Mouse (Mus musculus) lung, postnatal 14 days (tissue): ENCODE data around the gene Exoc6b.

Experiments
- DNase-seq: peaks from one replicate; pipeline ENCODE4 v3.0.0; 2021

The Exoc6b gene

GRCm38 (mm10) chr6:84875869-84876268 is 193.4 kb downstream of the Exoc6b start:
- no peak for DNase-seq

DNA sequence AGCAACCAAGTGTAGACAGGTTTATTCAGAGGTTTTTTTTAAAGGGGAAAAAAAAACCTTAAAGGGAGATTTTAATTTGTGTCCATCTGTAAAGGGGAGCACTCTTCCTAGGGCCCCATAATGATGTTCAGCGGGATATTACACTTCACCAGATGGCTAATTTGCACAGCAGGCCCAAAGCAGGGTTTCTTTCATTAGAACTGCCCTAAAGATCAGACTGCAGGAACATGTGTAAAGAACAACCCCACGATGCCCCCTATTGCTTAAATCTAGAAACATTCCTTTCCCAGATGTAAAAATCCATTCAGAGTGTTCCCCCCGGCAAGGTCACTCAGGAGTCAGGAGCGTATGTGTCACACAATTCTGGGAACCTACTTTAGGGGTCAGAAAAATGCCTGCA is 202.2 kb downstream of the Exoc6b start:
- DNase-seq = no peak

GRCm38 (mm10) chr6:84864625-84865024 is 204.7 kb downstream of the Exoc6b start:
- no peak for DNase-seq

- no peak for DNase-seq
These were observed 205.4 kb downstream of the Exoc6b start for GRCm38 (mm10) chr6:84863816-84864375.

DNA sequence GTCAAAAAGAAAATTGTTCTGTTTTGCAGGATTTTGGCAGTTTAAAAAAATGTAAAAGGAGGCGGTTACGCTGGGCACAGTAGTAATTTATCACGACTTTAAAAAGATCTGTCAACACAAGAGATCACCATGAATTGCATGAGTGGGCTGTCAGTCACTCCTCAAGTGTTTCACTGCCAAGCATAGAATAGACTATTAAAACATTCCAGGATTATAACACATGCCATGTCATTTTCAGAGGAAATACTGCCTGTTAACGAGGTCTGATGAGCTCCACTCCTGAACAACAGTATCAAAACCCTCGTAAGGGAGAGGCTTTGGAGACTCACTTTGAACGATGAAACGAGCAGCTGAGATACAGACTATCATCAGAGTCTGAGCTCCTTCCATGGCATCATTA is 223.6 kb downstream of the Exoc6b start:
- no peak for DNase-seq

DNA sequence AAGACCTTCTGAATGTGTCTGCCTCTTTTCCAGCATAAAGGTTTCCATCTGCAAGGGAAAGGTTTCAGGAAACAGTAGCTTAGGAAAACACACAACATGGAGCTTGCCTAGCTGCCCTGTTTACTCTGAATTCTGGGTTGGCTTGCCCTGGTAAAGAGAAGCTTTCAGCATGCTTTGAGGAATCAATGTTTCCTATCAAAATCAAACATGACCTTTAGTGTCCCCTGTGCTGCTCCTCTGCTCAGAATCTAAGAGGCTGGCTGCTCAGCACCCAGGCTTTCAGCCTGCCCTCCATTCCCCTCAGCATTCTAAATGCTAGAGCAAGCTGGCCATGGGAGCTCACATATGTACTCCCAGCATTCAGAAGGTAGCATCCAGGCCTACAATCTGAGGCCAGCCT is 228.2 kb downstream of the Exoc6b start:
- no peak for DNase-seq

- DNase-seq = no peak
These were observed 261.8 kb downstream of the Exoc6b start for GRCm38 (mm10) chr6:84807546-84807945.

DNA sequence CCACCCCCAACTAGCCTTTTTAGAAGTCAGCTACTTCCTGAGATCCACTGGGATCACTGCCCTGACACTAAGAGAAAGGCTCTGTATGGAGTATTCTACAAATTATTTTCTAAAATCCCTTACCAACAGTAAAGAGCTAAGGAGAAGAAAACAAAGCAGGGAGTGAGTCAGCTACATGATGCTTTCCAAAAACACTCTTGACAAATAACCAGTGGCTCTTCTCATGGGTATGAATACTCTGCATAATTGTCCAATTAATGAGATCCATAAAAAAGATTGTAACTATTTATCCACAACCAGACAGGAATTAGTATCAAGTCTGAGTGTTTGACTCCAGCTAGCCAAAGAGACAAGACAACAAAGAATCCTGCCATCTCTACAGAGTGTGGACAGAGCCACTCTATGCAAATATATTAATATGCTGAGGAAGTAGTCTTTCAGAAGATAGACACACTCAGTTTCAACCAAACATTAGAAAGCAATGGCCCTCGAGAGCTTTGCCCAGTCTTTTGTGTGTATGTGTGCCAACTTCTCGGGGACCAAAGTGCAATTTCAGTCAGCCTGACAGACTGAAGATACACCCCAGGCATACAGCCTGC is 263.1 kb downstream of the Exoc6b start:
- DNase-seq = no peak

GRCm38 (mm10) chr6:84798736-84799135 is 270.6 kb downstream of the Exoc6b start:
- no peak for DNase-seq

DNA sequence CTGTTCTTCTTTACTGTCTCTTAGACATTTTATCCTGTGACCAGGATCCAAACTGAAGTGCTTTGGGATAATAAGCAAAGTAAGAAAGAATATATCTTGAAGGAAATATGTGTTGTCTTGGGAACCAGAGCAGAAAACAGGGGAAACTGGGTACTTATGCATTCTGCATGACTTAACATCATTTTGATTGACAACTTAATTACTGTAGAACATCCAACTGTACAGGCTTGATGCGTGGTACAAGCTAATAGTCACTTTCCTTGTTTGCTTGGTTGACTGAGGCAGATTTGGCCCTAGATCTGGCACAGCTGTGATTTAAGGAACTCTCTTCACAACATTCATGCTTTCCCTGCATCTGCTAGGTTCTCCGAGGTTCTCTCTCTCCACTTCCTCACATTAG is 285.3 kb downstream of the Exoc6b start:
- DNase-seq = no peak

DNA sequence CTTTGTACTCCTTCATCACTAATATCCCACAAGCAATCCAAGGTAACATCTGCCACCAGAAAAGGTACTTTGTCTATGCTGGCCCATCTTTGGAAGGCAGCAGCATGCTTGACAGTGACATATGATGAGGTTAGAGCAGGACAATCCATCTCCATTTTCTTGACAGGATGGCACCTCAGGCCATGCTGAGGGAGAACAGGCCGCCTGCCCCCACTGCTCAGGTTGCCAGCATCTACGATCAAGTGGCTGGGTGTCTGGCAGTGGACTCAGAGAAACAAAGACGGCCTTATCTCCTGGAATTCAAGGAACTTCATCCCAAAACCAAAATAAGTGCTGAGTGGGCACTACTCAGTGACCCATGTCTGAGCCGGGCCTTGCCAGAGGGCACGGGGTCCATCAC is 289.3 kb downstream of the Exoc6b start:
- DNase-seq = no peak

DNA sequence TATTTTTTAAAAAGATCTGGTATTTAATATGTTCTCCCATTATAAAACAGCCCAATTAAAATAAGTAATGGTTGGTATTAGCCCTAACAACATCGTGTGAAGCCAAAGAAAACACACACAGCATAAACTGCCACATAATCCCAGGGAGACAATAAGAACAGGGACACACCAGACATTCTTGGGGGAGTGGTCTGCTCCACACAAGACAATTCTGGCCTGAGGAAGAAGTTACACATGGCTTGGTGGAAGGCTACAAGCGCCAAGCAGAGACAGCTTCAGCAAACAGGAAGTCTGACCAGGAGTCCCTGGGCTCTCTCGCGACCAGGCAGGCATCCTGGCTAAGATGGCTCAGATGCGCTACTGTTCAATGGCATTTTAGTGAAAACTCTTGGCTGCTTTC is 290.3 kb downstream of the Exoc6b start:
- DNase-seq = no peak

- no peak for DNase-seq
These were observed 293.4 kb downstream of the Exoc6b start for GRCm38 (mm10) chr6:84775908-84776307.

DNA sequence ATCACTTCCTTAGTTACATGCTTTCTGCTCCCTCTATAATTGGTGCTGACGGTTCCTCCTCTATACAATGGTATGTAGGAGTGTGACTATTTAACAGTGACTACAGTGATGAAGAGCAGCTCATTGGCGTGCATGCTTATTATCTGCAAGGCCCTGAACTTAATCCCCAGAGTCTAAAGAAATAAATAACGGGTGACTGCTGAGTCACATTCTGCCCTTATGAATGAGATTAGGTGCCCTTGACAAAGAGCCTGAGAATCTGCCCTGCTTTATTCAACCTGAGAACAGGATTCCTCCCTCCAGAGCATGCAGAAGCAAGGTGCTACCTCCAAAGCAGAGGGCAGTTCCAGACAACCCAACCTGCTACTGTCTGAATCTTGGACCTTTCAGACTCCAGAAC is 314.0 kb downstream of the Exoc6b start:
- no peak for DNase-seq

- DNase-seq = no peak
These were observed 316.4 kb downstream of the Exoc6b start for GRCm38 (mm10) chr6:84752806-84753420.

- DNase-seq = no peak
These were observed 317.9 kb downstream of the Exoc6b start for GRCm38 (mm10) chr6:84751409-84751808.

DNA sequence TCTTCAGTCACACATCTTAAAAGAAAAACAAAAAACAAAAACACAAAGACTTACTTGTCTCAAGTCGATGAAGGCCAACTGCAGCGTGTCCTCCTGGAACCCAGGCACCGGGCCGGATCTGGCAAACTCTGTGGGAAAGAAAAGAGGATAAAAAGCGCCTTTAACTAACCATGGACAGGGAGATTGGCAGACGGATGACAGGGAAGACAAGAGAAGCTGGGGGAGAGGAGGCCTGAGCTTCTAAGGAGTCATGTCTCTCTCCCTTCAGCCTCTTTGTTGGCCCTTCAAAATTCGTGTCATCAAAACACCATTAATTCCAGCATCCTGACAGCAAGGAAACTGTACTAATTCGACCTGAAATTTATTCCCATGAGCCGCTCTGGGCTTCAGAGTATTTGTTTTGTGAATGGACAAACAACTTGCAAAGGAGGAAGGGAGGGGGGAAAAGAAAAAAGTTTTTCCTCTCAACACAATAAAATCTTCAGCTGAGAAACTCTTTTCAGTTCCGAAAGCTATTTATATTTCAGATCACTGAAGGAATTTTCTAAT is 322.4 kb downstream of the Exoc6b start:
- DNase-seq = no peak

DNA sequence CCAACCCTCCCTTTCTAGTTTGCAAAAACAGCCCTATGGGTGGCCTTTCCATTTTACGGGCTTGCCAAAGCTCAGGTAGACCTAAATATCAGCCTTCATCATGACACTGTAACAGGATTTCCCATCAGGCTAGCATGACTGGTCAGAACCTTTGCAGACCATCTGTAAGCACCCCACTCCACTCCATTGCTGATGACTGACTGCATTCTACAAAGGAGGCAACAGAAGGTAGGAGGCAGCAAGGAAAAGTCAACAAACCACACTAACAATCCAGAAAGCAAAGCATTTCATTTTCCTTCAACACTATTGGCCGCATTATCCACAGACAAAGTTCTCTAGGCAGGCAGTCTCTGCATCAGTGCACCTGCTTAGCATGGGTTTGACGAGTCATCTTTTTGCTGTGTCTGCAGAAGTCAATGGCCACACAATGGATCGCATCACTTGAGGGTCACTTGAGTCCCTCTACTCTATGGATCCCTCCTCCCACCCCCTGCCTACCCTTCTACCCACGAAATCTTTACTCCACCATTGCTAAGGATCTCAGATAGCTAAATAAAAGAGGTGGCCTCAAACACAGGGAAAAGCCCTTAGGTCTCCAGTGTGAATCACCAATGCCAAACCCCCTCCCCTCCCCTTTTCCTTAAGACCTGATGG is 323.0 kb downstream of the Exoc6b start:
- DNase-seq = no peak

DNA sequence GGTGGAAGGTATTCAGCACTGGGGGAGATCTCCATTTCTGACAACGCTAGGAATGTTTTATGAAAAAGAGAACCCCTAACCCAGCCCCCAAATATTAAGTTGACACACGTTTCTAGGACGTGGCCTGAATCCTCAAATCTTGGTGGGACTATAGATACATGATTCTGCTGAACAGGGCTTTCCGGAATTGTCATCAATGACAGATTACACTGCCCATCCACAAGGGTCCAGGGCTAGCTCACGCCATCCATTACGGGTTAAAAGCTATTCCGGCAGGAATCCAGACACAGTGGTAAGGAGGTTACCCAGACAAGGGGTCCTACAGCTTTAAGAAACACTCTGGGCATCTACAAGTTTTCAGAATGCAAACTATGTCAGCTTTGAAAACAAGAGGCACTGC is 323.7 kb downstream of the Exoc6b start:
- no peak for DNase-seq

- DNase-seq = no peak
These were observed 327.1 kb downstream of the Exoc6b start for GRCm38 (mm10) chr6:84742227-84742626.

- peak; percentile 61 for DNase-seq
These were observed 332.4 kb downstream of the Exoc6b start for GRCm38 (mm10) chr6:84736942-84737341.

- no peak for DNase-seq
These were observed 342.4 kb downstream of the Exoc6b start for GRCm38 (mm10) chr6:84726876-84727275.

DNA sequence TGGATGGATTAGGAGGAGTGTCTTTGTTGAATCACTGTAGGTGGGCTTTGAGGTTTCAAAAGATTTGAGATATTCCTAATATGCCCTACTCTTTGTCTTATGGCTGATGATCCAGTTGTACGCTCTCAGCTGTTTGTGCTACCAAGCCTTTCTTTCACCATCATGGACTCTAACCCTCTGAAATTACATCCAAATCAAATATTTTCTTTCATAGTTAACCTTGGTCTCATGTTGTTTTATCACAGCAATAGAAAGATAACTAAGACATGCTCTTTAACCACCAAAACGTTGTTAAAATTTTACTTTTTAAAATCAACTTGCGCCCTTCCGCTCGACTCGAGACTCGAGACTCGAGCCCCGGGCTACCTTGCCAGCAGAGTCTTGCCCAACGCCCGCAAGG is 356.1 kb downstream of the Exoc6b start:
- no peak for DNase-seq

- DNase-seq = no peak
These were observed 358.5 kb downstream of the Exoc6b start for GRCm38 (mm10) chr6:84710831-84711230.
